Mouse (Mus musculus): Measurements from ENCODE around the gene Setd1a.
"Not testable (repeated sequence)": the region's sequence is repeated elsewhere in the genome, so short reads cannot be mapped to it uniquely, and the experiment has no call there.

- TF ChIP-seq CTCF, EP300 (IDR thresholded peaks at IDR 0.05; ENCODE audit: low read depth): not testable (repeated sequence)
Measured at GRCm38 (mm10) chr7:127837878-127838277, 61.4 kb downstream of the Setd1a start.
